Mouse (Mus musculus): Measurements from ENCODE around the gene Plekhs1. TPM values are rescaled to one million over a fixed set of nuclear protein-coding genes. Genes with fewer than 3 reads are reported as not detected.
"Not testable (repeated sequence)": the region's sequence is repeated elsewhere in the genome, so short reads cannot be mapped to it uniquely, and the experiment has no call there.

Gene Plekhs1
- total RNA-seq, 2 experiments from 2014 or later, result not detected

DNA sequence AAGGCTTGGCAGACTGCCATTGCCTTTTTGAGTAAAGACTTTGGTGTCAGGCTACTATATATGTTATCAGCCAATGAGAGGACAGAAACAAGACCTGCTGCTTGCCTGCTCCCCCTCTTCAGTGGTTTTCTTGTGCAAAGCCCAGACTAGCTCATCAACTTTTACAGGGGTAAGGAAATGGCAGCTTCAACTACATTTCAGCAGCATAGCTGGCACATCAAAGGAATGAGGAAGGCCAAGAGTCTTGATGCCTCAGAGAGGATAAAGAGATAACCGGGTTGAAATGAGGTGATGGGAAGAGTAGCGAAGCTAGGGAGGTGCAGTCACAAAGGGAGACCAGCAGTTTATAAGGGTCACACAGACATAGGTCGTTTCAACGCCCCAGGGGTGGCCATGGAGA, 3.9 kb upstream of the Plekhs1 start:
- no peak for DNase-seq (ENCODE audit: low spot score)

DNA sequence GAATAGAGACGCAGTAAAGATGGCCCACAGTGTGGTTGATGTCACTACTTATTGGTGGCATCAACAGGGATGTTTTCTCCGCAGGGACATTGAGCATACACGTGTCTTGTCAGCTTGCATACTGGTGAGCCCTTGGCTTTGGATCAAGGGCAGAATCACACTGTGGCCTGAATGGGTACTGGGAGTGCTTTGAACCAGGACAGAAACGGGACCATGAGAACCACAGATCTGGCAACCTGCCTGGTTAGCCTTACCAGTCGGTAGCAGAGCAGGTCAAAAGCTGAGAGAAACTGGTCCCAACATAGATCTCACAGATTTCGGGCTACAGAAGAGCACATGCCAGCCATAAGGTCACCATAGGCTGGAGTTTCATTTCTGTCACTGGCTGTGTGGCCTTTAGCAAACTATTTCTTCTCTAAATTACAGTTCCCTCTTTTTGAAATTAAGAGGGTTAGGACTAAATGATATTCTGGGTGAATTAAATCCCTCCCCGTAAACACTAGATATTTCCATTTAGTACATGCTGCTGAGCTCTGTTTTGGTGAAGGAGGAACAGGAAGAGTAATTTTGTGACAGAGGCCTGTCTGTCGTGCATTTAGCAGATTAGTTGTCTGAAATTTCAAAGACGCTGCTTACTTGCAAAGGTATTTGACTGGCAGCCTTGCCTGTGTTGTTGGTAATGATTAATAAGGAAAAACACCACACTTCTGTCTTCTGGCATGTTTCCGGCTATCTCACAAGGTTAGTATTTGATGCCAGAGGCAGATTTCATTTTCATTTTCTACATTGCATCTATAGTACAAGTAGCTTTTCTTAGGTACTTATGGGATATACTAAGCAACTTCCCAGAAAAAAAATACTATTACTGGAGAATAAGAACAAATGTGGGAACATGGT, 2.0 kb upstream of the Plekhs1 start:
- DNase-seq (ENCODE audit: low spot score), result no peak

DNA sequence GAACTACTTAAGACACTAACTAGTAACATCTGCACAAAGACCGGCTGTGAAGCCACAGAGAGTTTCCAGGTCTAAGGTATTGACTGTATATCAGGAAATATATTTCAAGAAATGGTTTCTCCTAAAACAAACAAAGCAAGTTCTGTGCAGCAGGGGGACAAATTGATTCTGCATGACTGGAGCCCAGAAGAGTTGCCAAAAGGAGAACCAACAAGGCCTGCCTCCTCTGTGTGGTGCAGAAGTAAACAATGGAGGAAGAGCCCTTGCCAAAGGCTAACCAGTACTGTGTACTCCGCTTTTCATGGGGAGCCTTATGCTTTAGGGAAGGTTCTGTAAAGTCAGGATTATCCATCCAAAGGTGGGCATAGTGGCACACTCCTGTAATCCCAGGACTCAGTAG, 1.2 kb upstream of the Plekhs1 start:
- no peak for DNase-seq (ENCODE audit: low spot score)

DNA sequence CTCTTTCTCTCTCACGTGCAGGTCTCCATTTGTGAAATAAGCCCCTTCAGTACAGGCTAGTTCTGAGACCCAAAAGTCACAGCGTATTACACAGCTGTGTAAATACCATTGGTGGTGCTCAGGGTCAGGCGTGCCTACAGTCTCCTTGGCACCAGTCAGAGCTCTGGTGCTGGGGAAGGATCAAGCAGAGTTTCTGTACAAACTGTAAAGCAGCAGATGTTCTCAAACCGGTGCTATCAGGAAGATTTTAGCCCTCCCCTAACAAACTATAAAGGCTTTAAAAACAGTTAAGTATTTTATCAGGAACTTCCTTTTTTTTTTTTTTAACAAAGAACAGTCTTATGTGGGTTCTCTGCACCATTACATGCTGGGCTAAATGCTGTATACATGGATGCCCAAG, 1.3 kb downstream of the Plekhs1 start:
- no peak for DNase-seq (ENCODE audit: low spot score)

DNA sequence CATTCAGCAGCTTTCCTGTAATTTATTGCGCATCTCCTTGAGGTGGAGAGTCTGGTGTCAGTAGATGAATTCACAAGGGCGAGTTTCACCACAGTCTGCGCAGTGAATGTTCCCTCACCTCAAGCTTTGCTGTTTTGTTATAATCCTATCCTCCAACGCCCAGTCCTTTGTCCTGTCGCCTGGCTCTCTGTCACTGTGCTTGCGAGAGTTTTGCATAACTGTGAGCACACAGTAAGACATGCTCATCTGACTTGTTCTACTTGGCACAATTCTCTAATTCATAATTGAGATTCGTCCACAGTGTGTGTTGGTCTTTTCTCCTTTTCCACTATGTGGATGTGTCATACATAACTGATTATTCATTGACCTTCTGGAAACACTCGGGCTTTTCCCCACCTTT, 5.0 kb downstream of the Plekhs1 start:
- no peak for DNase-seq (ENCODE audit: low spot score)

DNA sequence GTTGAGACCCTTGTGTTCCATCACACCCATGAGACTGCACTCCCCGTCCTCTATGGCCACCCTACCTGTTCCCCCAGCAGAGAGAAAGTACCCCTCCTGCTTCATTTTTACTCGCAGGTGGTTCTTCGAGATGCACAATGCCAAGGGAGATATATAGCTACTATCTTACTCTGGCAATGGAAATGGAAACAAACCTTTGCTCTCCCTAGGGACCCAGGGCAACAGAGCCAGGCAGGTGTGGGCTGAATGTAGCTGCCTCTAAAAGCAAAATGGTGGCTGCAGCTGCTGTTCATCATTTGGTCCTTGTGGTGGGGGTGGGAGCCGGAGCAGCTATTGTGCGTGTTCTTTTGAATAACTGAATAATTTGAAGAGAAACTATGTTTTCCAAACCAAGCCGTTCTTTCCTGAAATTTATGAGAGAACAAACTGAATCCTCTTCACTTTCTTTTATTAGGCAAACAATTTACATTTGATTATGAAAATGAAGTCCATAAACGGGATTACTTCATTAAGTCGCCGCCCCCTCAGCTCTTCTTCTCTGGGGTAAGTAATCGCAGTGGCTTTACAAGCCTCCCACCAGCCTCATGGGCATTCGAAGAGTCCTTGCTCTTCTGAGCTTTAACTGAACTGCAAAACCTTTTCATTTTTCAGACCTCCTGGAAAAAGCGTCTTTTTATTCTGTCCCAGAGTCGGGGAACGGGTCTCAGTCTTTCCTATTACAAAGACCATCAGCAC, 9.0 kb downstream of the Plekhs1 start:
- DNase-seq (ENCODE audit: low spot score), result no peak

DNA sequence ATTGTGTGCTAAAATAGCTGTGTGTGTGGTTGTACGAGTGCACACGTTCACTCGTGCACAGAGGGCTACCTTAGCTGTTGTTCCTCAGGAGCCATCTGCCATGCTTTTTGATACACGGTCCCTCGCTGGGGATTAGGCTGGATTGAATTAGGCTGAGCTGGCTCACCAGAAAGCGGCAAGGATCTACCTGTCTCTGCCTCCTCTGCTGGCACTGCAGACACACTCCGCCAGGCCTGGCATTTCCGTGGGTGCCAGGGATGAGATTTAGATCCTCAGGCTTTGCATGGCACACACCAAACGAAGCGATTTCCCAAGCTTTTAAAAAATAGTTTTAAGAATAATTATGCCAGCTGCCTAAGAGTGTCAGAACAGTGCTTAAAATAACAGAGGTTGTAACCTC, 10.5 kb downstream of the Plekhs1 start:
- DNase-seq (ENCODE audit: low spot score), result no peak

DNA sequence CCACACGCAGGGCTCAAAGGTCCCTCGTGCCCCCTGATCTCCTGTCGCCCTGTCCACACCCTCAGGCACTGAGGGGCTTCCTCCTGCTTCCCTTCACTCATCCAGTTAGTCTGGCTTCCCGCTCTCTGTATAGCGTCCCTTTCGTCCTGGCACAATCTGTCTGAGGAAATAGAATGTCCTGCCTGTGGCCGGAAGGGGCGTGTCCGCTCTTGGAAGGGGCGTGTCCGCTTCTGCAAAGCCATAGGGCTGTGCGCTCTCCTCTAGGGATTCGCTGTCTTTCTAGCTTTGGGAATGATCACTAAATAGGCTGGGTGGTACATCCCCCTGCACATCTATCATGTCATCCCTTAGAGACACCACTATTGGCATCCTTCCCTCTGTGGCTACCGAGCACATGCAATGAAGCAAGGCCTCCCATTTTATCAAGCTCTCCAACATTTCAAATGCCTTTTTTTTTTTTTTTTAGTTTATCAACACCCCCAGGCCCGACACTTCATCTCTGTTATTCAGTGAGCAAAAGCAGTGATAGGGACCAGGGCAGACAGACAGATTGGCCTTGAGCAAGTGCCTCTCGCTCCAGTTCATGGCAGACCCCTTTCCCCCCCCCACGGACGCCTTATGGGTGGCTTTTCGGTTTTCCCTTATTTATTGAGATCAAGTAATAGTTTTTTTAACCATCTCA, 13.6 kb downstream of the Plekhs1 start:
- no peak for DNase-seq (ENCODE audit: low spot score)

DNA sequence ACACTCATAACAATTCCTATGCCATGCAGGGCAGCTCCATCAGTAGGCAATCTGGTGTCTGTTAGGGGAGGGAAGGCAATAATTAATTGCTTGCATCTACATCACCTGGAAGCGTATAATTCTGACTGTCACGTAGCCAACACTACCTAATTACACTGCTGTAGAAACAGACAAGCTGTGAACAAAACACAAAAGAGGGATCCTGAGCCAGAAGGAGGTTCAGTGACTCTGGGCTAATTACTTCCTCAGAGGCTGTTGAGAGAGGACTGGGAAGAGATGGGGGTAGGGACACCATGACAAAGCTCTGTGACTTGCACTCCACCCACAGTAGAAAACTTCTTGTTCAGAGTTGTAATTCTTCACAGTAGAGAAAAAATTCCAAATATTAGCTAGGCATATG, 15.1 kb downstream of the Plekhs1 start:
- DNase-seq (ENCODE audit: low spot score), result no peak

DNA sequence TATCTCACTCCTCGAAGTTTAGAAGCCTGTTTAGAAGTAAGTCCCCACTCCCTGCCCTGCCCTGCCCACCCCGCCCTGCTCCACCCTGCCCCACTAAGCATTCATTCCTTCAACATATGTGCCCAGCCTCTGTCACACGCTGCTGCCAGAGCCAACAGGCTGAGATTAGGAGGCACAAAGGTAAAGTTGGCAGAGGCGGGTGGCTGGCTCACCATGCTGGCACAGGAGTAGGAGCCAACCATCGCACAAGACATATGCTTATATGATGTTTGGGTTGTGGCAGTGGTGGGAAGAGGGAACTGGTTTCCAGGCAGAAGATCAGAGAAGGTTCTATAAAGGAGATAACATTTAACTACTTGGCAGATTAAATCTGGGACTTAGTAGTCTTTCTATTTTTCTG, 15.8 kb downstream of the Plekhs1 start:
- no peak for DNase-seq (ENCODE audit: low spot score)

DNA sequence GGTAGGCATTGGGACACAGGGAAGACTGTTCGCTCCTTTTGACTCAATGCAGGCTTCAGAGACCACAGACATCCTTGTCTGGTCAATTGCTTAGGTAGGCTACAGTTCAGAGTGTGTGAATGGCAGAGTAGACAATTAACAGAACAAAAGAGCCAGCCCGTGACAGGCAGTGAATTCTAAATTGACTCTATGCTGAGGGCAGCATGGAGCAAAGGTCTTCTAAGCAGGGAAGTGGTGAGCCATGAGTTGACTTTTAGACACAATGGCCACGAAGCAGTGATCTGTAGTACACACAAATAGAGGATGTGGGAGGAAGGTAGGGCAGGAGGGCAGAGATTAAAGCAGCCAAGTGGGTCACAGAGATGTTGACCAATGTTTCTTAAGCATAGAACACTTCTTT, 16.4 kb downstream of the Plekhs1 start:
- no peak for DNase-seq (ENCODE audit: low spot score)

DNA sequence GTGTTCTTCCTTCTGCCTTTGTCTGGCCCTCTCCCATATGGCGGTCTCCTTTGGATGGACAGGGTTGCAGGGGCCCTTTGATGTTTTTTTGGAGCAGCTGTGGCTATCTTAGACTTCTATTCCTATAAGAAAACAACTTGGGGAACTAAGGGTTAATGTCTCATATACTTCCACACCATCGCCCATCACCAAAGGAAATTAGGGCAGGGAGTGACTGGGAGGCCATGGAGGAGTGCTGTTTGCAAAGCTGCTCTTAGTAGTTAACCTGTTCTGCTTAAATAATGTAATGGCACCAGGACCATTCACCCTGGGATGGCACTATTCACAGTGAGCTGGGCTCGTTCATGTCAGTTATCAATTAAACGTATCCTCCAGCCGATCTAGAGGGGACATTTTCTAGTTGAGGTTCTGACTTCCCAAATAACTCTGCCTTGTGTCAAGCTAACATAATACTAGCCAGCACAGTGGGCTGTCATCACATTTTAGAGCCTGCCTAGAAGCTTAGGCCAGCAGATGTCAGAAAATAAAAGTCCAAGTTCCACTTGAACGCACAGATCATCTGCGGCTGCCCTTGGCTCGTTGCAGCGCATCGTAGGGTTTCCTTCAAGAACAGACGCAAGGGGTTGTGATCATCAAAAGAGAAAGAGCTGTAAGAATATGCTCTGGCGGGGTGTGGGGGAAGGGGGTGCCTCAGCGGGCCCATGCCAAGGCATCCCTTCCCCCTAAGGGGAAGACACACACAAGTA, 23.4 kb downstream of the Plekhs1 start:
- no peak for DNase-seq (ENCODE audit: low spot score)

DNA sequence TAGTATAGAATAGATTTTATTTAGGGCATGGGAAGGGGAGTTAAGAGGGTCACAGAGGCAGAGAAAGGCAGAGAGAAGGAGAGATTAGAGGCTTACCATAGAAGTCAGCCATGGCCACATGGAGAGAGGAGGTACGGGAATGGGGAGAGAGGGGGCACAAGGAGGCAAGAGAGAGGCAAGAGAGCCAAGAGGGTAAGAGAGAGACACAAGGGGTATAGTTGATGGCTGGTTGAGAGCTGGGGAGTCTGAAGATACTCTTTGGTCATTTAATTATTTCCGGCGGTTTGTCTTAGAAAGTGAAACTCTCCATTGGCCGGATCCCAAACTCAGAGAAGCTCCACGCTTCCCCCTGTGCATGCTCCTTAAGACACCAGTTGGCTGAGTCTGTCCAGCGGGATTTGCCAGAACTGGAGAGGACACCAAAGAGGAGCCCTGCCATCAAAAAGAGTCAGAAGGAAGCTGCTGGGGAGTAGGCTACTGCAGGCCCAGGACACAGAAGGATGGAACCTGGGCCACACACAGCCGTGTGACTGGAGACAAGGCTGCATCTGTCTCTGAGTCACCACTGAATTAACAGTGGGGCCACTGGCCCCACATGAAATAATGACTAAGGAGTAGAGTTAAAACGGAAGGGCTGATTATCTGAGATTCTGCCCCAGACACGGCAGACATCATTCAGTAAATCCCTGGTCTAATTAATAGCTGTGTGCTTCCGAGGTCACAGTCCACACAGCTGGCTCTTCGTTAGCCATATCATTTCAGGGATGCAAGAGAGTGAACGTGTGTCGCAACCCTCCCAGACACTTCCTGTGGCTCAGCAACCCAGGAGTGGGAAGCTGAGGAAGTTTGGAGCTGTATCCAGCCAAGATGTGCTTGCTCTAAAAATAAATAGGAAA, 24.2 kb downstream of the Plekhs1 start:
- DNase-seq (ENCODE audit: low spot score), result peak; percentile 13

DNA sequence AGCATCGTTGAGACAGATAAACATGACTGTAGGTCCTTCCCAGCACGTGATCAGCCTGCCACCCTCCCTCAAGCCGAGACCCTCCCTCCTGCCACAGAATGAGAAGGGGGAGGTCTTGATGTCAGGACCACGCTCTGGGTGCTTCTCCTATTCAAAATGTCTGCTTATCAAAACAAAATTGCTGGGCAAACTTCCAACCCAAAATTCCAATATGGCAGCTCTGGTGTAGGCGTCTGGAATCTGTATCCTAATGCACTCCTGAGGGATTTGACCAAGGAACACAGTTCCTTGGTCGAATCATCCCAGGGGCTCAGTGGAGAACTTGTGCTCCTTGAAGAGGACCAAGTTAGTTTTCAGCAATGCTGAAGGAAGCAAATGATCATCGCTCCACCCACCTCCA, 25.5 kb downstream of the Plekhs1 start:
- DNase-seq (ENCODE audit: low spot score), result no peak

DNA sequence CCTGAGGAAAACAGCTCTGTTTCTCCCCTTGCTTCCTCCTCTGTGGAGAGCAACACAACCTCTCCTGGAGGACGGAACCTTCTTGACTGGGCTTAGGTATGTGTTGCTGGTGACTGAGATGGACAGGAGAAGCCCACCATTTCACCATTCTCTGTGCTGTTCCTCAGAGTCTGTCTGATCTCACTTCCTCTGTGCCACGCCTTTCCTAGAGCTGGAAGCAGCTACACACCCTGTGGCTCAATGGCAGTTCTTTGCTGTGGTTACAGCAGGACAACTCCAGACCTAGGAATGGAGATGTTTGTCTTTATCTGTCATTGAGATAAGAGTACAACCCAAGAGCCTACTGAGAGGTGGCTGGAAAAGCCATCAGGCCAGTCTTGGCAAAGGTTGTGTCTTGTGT, 25.9 kb downstream of the Plekhs1 start:
- DNase-seq (ENCODE audit: low spot score), result no peak

DNA sequence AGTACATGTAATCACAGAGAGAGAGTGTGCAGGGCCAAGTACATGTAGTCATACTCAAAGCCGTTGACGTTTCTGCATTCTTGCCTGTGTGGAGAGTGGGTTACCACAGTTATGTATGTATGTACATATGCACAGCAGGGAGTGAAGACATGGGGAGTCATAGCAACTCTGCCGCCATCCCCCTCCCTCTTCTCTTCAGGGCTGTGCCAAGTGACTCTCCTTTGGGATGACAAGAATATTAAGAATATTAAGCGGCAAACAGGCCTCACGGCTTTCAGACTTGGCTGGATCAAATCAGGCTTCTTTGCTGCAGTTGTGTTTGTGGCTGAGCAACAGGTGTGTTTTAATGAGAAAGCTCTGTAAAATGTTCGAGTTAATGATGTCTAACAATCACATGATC, 28.2 kb downstream of the Plekhs1 start:
- no peak for DNase-seq (ENCODE audit: low spot score)

DNA sequence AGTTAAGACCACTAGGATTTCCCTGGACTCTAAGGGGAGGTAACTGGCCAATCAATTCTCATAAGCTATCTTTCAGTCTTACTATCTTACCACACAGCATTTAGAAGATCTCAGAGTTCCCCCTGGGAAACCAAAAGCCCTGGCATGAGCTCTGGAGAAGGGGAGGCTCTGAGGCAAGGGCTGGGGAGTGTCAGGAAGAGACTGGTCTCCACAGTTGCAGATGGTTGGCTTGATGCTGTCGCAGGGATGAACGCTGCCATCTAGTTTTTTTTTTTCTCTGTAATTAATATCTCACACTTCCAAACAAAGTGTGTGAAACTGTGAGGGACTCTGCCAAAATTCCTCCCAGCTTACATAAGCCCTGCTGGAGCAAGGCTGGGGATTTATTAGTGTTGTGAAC, 32.7 kb downstream of the Plekhs1 start:
- DNase-seq (ENCODE audit: low spot score), result not testable (repeated sequence)

DNA sequence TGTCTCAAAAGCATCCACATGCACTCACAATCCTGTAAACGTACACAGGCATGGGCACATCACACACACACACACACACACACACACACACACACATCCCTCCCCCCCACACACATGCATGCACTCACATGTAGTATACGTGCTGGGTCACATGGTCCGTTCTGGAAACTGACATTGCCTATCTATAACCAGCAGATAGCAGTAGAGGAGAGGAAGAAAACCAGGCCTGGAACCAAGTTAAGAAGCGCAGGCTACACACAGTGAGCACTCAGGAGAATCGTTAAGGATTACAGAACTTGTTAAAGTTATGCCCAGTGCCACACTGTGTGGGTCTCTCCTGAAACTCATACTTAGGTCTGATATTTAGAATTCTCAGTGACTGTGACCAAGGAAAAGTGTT, 41.6 kb downstream of the Plekhs1 start:
- DNase-seq (ENCODE audit: low spot score), result not testable (repeated sequence)

DNA sequence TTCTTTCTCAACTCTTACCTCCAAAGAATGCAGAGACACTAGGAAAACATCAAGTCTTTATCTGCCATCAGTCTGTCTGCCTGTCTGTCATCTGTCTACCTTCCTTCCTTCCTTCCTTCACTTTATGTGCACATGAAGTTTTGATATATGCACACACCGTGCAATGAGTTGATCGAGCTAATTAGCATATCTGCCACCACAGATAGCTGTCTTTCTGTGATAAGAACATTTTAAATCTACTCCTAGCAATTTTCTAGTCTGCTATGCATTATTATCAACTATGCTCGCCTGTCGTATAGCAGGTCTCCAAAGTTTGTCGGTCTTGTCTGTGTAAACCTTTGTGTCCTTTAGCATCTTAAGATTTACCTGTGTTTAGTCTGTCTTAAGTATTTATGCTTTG, 42.1 kb downstream of the Plekhs1 start:
- DNase-seq (ENCODE audit: low spot score), result not testable (repeated sequence)

DNA sequence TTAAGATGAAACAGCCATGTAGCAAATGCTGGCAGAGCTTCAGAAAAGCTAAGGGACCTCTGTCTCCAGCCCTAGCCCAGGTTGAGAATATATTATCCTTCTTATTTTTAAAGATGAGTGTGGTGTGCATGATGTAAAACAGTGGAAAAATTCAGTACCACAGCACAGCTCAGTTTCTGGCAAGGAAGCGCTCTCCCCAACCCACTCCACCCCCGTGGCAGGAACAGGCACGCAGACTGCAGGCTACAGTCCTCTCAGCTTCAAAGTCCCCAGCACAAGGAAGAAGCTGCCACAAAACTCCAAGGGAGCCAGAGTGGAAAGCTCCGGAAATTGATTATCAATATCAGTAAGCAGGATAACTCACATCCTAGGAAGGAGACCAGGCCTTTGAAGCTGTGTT, 49.8 kb downstream of the Plekhs1 start:
- DNase-seq (ENCODE audit: low spot score), result not testable (repeated sequence)

DNA sequence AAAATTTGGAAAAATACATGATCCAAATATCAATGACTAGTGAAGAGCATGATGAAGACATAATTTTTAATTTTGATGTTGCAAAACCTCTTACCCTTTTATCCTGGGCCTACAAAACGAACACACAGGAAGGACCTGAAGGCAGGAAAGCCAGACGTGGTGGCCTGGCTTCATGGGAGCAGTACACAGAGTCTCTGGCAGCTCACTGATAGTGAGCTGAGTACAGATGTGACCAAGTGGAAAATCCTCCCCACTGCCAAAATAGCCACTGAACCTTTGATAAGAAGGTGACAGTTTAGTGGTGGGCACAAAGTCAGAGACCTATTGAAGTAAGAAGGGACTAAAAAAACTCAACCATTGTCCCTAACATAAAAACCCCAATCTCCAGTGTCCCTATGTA, 52.1 kb downstream of the Plekhs1 start:
- not testable (repeated sequence) for DNase-seq (ENCODE audit: low spot score)

All from gastrocnemius, adult 18-20 months (tissue).